Mouse (Mus musculus) neural tube, embryonic 12.5 days (tissue): ENCODE results near the gene Ccdc107. TPM values are rescaled to one million over a fixed set of nuclear protein-coding genes. Genes with fewer than 3 reads are reported as not detected.
A peak's percentile ranks its signal among the peaks of the same experiment; 100 is the strongest.
"Not testable (repeated sequence)": the region's sequence is repeated elsewhere in the genome, so short reads cannot be mapped to it uniquely, and the experiment has no call there.

ENCODE experiments used
- ATAC-seq: fragments of 200-750 bp; cut with Nextera tagmentation; 2 replicates; pipeline ENCODE4 v1.8.0; 2017; ENCODE audit warnings: low read depth, mild to moderate bottlenecking, moderate TSS enrichment, moderate library complexity; ENCODE audit not compliant: low FRiP score
- H3K27ac ChIP-seq: fragments of 300-500 bp; sonication (generic); 2 replicates; pipeline ENCODE4 v1.5.1; 2016
- H3K27me3 ChIP-seq: fragments of 300-500 bp; sonication (generic); replicated peaks from 2 replicates; pipeline ENCODE4 v1.6.1; 2016; ENCODE audit warnings: mild to moderate bottlenecking
- H3K36me3 ChIP-seq: fragments of 300-500 bp; sonication (generic); 2 replicates; pipeline ENCODE4 v1.6.1; 2016; ENCODE audit warnings: mild to moderate bottlenecking
- H3K4me1 ChIP-seq: fragments of 300-500 bp; sonication (generic); 2 replicates; pipeline ENCODE4 v1.6.1; 2016
- H3K4me2 ChIP-seq: fragments of 300-500 bp; sonication (generic); replicated peaks from 2 replicates; pipeline ENCODE4 v1.6.1; 2016; ENCODE audit warnings: mild to moderate bottlenecking
- H3K4me3 ChIP-seq: fragments of 300-500 bp; sonication (generic); 2 replicates; pipeline ENCODE4 v1.5.1; 2016
- H3K9ac ChIP-seq: fragments of 300-500 bp; sonication (generic); 2 replicates; pipeline ENCODE4 v1.6.1; 2016; ENCODE audit warnings: mild to moderate bottlenecking
- H3K9me3 ChIP-seq: fragments of 300-500 bp; sonication (generic); 2 replicates; pipeline ENCODE4 v1.6.1; 2016; ENCODE audit warnings: mild to moderate bottlenecking
- WGBS: fragments of 180-500 bp; shearing (Covaris S2); methylation state at CpG from one replicate; pipeline ENCODE4 v1.1.7; 2016; 5-methylcytosine and 5-hydroxymethylcytosine counted together
- polyA plus RNA-seq: library from polyadenylated mRNA; unstranded; fragments of >200 nt; fragmentation: Nextera tagmentation; extraction: Ambion mirVana; gene quantifications from 2 replicates; pipeline ENCODE4 v1.2.1, GENCODE M21; 2016

The Ccdc107 gene
- polyA plus RNA-seq, 1 experiment from 2014 or later, result 54.6 TPM

GRCm38 (mm10) chr4:43470301-43470700 lies 22.4 kb upstream of the Ccdc107 start:
- H3K27ac ChIP-seq, result no peak overlapping the region
- H3K9me3 ChIP-seq, result no peaks in the 10 kb centered on the region
- no peaks in the 10 kb centered on the region for H3K27me3 ChIP-seq
- H3K9ac ChIP-seq, result no peak overlapping the region
- no peak for ATAC-seq
- H3K4me3 ChIP-seq, result no peak overlapping the region
- no peaks in the 10 kb centered on the region for H3K4me1 ChIP-seq
- H3K36me3 ChIP-seq, result no peaks in the 10 kb centered on the region
- H3K4me2 ChIP-seq, result no peak overlapping the region
- 92% methylated on average over 10 of the region's 10 CpGs for WGBS

- ATAC-seq, result no peak
- no peaks in the 10 kb centered on the region for H3K36me3 ChIP-seq
- no peaks in the 10 kb centered on the region for H3K27me3 ChIP-seq
- H3K4me3 ChIP-seq, result no peak overlapping the region
- no peak overlapping the region for H3K4me2 ChIP-seq
- H3K9me3 ChIP-seq, result no peaks in the 10 kb centered on the region
- no peaks in the 10 kb centered on the region for H3K4me1 ChIP-seq
- WGBS, result 82% methylated on average over 1 of the region's 1 CpGs
- H3K9ac ChIP-seq, result no peak overlapping the region
- no peak overlapping the region for H3K27ac ChIP-seq
Observed at GRCm38 (mm10) chr4:43473636-43474035, 19.1 kb upstream of the Ccdc107 start.

GRCm38 (mm10) chr4:43476604-43477003 lies 16.1 kb upstream of the Ccdc107 start:
- 87% methylated on average over 6 of the region's 6 CpGs for WGBS
- Histone ChIP-seq H3K9me3 (no peaks in the 10 kb centered on the region), H3K36me3 (no peaks in the 10 kb centered on the region), H3K4me2 (no peak overlapping the region), H3K4me1 (no peaks in the 10 kb centered on the region), H3K9ac (no peak overlapping the region), H3K27me3 (no peaks in the 10 kb centered on the region), H3K27ac (no peak overlapping the region), H3K4me3 (no peak overlapping the region)
- no peak for ATAC-seq

GRCm38 (mm10) chr4:43477857-43478533 lies 14.7 kb upstream of the Ccdc107 start:
- H3K4me3 ChIP-seq, result peak overlapping the region; percentile 24
- 0 out of 2 replicates have a peak overlapping the region, but pooled peaks have one; percentile 35 for H3K9ac ChIP-seq
- ATAC-seq, result peak; percentile 91
- no peaks in the 10 kb centered on the region for H3K36me3 ChIP-seq
- no peaks in the 10 kb centered on the region for H3K9me3 ChIP-seq
- peak overlapping the region; percentile 51 for H3K4me2 ChIP-seq
- 17% methylated on average over 11 of the region's 11 CpGs for WGBS
- H3K27me3 ChIP-seq, result no peaks in the 10 kb centered on the region
- H3K27ac ChIP-seq, result no peak overlapping the region
- H3K4me1 ChIP-seq, result no peaks in the 10 kb centered on the region

GRCm38 (mm10) chr4:43478534-43478858 lies 14.2 kb upstream of the Ccdc107 start:
- peak; percentile 56 for ATAC-seq
- Histone ChIP-seq H3K27ac (no peak overlapping the region), H3K27me3 (peaks cover 2% of the 10 kb centered on the region; the same call in 1 of the 2 replicates), H3K36me3 (no peaks in the 10 kb centered on the region), H3K4me2 (peak overlapping the region; percentile 51), H3K9ac (0 out of 2 replicates have a peak overlapping the region, but pooled peaks have one; percentile 35), H3K4me1 (no peaks in the 10 kb centered on the region), H3K9me3 (no peaks in the 10 kb centered on the region), H3K4me3 (peak overlapping the region; percentile 24)
- WGBS, result 56% methylated on average over 8 of the region's 8 CpGs

- no peaks in the 10 kb centered on the region for H3K9me3 ChIP-seq
- no peak overlapping the region for H3K4me3 ChIP-seq
- 50% methylated on average over 24 of the region's 24 CpGs for WGBS
- H3K4me1 ChIP-seq, result no peaks in the 10 kb centered on the region
- H3K27me3 ChIP-seq, result peaks cover 2% of the 10 kb centered on the region; the same call in 1 of the 2 replicates
- H3K4me2 ChIP-seq, result 0 out of 2 replicates have a peak overlapping the region, but pooled peaks have one; percentile 51
- H3K9ac ChIP-seq, result no peak overlapping the region
- no peaks in the 10 kb centered on the region for H3K36me3 ChIP-seq
- ATAC-seq, result no peak
- H3K27ac ChIP-seq, result no peak overlapping the region
Observed at GRCm38 (mm10) chr4:43478906-43479832, 13.5 kb upstream of the Ccdc107 start.

- 81% methylated on average over 5 of the region's 5 CpGs for WGBS
- Histone ChIP-seq H3K4me1 (no peaks in the 10 kb centered on the region), H3K9ac (no peak overlapping the region), H3K9me3 (no peaks in the 10 kb centered on the region), H3K4me2 (no peak overlapping the region), H3K27ac (no peak overlapping the region), H3K36me3 (no peaks in the 10 kb centered on the region), H3K27me3 (peaks cover 2% of the 10 kb centered on the region; the same call in 1 of the 2 replicates), H3K4me3 (no peak overlapping the region)
- ATAC-seq, result no peak
Observed at GRCm38 (mm10) chr4:43480985-43481384, 11.7 kb upstream of the Ccdc107 start.

GRCm38 (mm10) chr4:43481894-43482456 lies 10.7 kb upstream of the Ccdc107 start:
- no peaks in the 10 kb centered on the region for H3K4me1 ChIP-seq
- no peak overlapping the region for H3K9ac ChIP-seq
- no peak for ATAC-seq
- H3K36me3 ChIP-seq, result no peaks in the 10 kb centered on the region
- H3K4me3 ChIP-seq, result no peak overlapping the region
- H3K4me2 ChIP-seq, result no peak overlapping the region
- peaks cover 2% of the 10 kb centered on the region; the same call in 1 of the 2 replicates for H3K27me3 ChIP-seq
- WGBS, result 76% methylated on average over 7 of the region's 7 CpGs
- no peaks in the 10 kb centered on the region for H3K9me3 ChIP-seq
- no peak overlapping the region for H3K27ac ChIP-seq

- no peaks in the 10 kb centered on the region for H3K9me3 ChIP-seq
- peaks cover 2% of the 10 kb centered on the region; the same call in 1 of the 2 replicates for H3K27me3 ChIP-seq
- no peaks in the 10 kb centered on the region for H3K4me1 ChIP-seq
- no peak overlapping the region for H3K9ac ChIP-seq
- H3K36me3 ChIP-seq, result no peaks in the 10 kb centered on the region
- no peak overlapping the region for H3K4me2 ChIP-seq
- no peak for ATAC-seq
- H3K27ac ChIP-seq, result no peak overlapping the region
- 77% methylated on average over 10 of the region's 10 CpGs for WGBS
- no peak overlapping the region for H3K4me3 ChIP-seq
Observed at GRCm38 (mm10) chr4:43482591-43482990, 10.1 kb upstream of the Ccdc107 start.

- Histone ChIP-seq H3K9me3 (no peaks in the 10 kb centered on the region), H3K27me3 (peaks cover 2% of the 10 kb centered on the region; the same call in 1 of the 2 replicates), H3K27ac (no peak within 1 kb of the TSS), H3K4me1 (no peaks in the 10 kb centered on the region), H3K4me3 (no peak within 1 kb of the TSS), H3K4me2 (no peak within 1 kb of the TSS), H3K9ac (no peak within 1 kb of the TSS), H3K36me3 (no peaks in the 10 kb centered on the region)
- 63% methylated on average over 12 of the region's 12 CpGs for WGBS
- ATAC-seq, result no peak
Observed at GRCm38 (mm10) chr4:43483535-43484091, 9.1 kb upstream of the Ccdc107 start, which contains the start of gene Sit1. Sit1 (minus strand) TSS chr4:43483734.

GRCm38 (mm10) chr4:43485666-43486065 lies 7.0 kb upstream of the Ccdc107 start:
- 87% methylated on average over 5 of the region's 5 CpGs for WGBS
- not testable (repeated sequence) for H3K4me3 ChIP-seq, H3K9me3 ChIP-seq, H3K4me1 ChIP-seq, H3K27me3 ChIP-seq, ATAC-seq, H3K9ac ChIP-seq, H3K4me2 ChIP-seq, H3K36me3 ChIP-seq, H3K27ac ChIP-seq

GRCm38 (mm10) chr4:43489611-43490010 lies 3.1 kb upstream of the Ccdc107 start:
- Histone ChIP-seq H3K27me3 (no peaks in the 10 kb centered on the region), H3K9ac (no peak overlapping the region), H3K27ac (no peak overlapping the region), H3K4me1 (peaks cover 7% of the 10 kb centered on the region), H3K4me3 (no peak overlapping the region), H3K36me3 (no peaks in the 10 kb centered on the region), H3K4me2 (no peak overlapping the region), H3K9me3 (no peaks in the 10 kb centered on the region)
- no peak for ATAC-seq
- 95% methylated on average over 3 of the region's 3 CpGs for WGBS
